Mouse (Mus musculus) kidney, postnatal 14 days (tissue): ENCODE data around the gene Stfa2.
"Not testable (repeated sequence)": the region's sequence is repeated elsewhere in the genome, so short reads cannot be mapped to it uniquely, and the experiment has no call there.

Source experiments
- DNase-seq: peaks from one replicate; pipeline ENCODE4 v3.0.0; 2022; ENCODE audit warnings: mixed read lengths

Gene Stfa2

GRCm38 (mm10) chr16:36408357-36408756 is at the start of gene Stfa2:
Stfa2 (minus strand) TSS chr16:36408457.
- no peak for DNase-seq

- no peak for DNase-seq
These were observed 47.1 kb upstream of the Stfa2 start, which contains the start of gene Stfa3 for GRCm38 (mm10) chr16:36455342-36455802. Stfa3 (minus strand) TSS chr16:36455392.

DNA sequence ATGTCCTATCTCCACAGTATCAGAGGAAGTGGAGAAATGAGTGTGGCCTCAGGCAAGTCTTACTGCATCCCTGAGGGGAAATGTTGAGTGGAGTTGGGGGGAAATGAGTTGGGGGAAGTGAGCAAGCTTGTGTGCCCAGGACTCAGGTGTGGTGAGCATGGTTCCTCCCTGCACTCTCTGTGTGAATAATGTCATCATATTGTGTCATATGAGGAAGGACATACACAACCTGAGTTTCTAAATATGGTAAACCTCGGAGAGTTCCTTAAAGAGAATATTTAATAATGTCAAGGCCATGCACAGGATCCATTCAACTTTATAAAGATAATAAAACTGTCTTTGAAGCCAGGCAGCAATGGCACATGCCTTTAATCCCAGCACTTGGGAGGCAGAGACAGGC is 12.7 kb upstream of the Stfa2 start:
- DNase-seq = not testable (repeated sequence)

DNA sequence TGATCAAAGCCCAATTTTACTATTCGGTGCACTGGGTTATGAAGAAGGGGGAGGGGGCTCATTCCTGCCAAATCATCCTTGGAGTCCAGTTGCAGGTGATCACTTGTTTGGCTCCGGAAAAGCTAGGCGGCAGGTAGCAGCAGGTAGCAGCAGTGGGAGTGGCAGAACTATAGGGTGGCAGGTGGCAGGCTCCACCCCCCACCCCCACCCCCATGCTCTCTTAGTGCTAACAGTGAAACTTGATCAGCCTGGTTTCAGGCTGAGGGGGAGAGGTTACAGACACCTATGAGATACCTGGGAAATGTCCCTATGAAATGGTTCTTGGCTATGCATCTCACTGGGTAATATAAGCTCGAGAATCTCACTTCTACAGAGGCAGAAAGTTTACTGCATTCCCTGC is 19.2 kb downstream of the Stfa2 start:
- DNase-seq = no peak

DNA sequence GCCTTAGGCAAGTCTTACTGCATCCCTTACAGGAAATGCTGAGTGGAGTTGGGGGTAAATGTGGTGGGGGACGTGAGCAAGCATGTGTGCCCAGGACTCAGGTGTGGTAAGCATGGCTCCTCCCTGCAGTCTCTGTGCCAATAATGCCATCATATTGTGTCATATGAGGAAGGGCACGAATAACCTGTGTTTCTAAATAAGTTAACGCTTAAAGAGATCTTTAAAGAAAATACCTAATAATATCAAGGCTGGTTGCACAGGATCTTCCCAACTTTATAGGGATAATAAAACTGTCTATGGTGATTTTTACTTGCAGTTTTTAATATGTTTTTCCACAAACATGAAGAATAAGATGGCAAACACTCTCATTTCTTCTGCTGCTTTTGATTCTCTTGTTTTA is 40.6 kb downstream of the Stfa2 start, which contains the start of gene BC100530:
BC100530 (minus strand) TSS at position 101 of the 400 bp plus-strand sequence.
- DNase-seq = not testable (repeated sequence)
